Mouse (Mus musculus): Measurements from ENCODE around the gene Irf2bpl.

Gene Irf2bpl

DNA sequence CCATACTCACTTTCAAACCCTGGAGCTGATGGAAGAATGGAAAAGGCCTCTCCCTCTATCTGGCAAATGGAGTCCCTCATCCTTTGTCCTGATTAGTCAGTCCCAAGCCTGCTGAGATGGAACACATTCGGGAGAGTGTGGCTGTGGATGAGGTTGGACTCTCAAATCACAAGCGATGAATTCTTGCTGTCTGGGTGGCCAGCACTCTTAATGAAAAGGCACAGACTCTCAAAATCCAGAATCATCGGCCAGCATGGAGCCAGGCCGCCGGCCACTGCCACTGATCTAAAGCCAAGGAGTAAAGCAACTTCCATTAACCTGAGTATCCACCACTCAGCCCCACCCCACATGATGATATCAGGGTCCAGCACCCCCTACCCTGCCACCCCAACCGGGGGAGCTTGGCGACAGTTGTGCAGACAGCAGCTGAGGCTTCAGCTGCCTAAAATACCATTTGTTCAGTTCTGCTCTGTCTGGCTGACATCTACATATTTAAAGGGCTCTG is 13.2 kb upstream of the Irf2bpl start:
- DNase-seq = peak; percentile 34

DNA sequence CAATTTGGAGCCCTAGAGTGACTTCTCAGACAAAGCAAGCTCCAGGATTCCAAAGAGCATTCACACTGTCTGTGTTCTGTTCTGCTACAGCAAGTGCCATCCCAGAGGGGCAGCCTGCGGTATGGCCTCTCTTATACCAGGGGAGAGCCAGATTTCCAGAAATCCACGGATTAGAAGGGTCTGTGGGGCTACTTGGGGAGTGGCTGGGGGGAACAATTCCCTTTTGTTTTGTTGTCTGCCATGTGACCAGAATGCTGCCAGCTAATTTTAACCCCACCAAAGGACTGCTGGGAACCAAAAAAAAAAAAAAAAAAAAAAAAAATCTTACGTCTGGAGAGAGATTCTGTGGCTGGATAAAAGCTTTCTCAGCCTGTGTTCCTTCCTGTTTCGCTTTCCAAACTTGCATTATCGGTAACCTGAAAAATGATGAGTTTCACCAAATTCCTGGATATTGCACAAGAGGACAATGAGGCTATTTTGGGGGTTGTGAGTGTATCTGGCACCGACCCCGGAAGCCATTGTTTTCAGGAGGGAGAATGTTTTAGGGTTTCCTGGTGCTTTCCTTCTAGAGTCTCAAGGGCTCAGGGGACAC is 12.4 kb upstream of the Irf2bpl start:
- DNase-seq = peak; percentile 44

DNA sequence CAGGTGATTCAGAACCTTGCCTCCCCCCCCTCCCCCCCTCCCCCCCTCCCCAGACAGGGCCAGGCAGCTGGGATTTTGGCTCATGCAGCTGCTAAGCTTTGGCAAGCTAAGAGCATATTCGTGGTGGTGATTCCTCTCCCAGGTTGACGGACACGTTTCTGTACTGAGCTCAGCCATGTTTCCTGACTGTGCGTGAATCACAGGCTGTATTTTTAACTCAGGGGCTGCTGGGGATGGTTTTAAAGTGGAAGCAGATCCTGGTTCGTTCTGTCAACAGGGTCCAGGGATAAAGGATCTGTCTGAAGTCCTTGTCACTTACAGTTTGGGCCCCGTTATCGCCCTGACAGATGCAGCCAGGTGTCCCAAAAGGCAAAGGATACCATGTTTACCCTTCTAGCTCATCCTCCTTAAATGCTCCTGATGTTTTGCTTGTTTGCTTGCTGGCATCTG is 11.9 kb upstream of the Irf2bpl start:
- DNase-seq = peak; percentile 47

DNA sequence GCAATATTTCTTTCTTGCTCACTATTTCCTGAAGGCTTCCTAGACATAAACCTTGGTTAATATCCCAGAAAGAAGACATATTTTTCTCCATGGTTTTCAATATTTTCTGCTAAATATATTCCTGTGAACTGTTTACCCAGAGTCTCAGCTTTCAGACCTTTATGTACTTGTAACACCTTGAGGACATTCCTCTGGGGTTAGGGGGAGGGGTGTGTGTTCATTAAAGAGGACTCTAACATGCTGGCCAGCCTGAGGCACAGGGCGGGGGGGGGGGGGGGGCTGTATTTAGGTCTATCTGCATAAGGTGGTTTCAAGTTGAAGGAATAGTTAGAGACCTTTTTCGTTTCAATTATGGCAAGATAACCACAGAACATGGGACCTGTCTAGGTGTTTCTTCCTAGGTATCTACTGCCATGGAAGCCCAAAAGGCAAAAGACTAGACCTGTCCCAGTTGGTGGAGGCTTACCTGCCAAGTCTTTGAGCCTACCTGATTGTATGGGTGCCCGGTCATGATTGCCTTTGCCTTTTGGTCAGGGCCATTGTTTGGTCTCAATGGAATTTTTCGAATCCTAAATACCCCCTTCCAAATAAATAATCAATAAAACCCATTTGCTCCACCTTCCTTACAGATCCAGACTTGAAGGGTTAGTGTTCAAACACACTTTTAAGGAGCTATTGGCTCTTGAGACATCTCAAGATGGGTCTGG is 11.3 kb upstream of the Irf2bpl start:
- no peak for DNase-seq

DNA sequence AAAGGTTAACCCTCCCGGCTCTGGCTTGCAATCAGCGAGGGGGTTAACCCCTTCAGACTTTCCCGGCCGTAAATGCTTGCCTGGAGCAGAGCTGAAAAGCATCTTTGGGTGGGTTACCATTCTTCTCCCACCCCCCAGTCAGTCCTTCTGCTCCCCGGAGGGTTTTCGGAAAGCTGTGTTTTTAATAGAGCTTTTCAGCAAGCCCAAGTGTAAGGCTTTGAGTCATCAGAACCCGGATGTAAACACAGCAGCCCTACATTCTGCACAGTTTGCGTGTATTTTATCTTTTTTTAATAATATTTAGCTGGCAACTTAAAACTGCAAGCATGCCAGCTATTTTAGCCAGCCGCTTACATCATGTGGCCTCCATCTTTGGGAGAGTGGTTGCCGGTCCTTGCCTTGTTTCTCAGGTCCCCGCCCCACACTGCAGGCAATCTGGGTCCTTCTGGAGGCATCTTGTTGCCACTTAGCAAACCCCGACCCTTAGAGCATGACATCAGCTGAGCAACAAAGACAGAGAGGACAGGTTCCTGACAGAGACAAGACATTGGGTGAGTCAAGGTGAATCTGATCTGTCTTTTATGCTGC is 10.3 kb upstream of the Irf2bpl start:
- peak; percentile 66 for DNase-seq

DNA sequence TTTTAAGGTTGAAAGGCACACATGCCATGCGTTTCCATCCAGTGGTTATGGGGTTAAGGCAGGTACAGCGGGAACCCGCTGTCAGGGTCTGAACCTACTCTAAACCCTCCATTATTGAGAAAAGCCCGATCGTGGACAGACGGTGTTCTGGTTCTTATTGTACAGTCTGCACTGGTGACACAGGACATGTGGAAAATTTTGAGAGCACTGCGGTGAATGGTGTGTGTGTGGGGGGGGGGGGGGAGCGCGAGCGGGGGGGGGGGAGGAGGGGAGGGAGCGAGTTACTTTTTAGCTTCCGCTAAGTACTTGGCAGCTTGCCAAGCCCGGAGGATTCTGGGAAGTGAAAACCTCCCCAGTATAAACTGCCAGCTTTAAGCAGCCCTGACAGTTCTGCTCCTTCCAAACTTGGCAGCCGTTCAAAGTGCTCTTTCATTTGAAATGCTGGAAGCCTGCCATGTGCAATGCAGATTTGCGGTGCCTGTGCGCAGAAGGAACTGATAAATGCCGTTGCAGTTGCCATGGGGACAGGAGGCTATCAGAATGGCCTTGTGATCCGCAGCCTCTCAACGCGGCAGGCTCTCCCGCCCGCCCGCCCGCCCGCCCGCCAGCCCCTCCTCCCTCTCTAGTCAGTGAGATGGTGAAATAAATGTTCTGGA is 9.7 kb upstream of the Irf2bpl start:
- DNase-seq = peak; percentile 97

DNA sequence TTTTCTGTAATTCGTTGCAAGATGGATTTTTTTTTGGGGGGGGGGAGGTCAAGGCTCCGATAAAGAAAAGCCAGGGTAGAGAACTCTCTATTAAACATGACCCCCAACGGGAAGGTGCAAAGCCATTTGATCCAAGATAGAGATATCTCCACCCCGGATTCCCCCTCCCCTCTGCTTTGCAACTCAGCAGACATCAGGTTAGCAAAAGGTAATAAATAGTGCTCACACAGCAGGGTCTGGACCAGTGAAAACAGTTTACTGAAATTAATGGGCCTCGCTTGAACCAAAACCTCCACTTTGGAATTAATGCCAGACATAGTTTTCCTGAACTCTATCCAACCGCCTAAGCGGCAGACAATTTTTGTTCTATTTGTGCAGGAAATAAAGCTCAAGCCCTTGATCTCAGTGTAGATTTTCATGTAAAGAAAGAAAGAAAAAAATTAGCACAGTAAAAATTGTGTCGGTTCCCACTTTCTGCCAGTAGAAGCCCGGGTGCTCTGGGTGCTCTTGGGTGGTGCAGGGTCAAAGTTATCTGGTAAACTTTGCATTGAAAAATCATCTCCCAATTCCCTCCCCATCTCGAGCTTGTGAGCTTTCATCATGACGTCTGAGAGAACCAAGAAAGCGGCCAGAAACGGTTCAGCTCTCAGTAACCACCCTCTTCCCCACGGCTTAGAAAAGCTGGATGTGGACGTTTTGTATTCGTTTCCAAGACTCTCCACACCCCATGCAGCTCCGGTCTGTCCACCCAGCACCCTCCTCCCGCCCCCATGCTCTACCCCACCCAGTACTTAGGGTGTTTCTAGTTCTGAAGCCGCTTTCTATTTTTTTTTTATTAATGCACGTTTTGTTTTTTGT is 9.0 kb upstream of the Irf2bpl start:
- peak; percentile 54 for DNase-seq

DNA sequence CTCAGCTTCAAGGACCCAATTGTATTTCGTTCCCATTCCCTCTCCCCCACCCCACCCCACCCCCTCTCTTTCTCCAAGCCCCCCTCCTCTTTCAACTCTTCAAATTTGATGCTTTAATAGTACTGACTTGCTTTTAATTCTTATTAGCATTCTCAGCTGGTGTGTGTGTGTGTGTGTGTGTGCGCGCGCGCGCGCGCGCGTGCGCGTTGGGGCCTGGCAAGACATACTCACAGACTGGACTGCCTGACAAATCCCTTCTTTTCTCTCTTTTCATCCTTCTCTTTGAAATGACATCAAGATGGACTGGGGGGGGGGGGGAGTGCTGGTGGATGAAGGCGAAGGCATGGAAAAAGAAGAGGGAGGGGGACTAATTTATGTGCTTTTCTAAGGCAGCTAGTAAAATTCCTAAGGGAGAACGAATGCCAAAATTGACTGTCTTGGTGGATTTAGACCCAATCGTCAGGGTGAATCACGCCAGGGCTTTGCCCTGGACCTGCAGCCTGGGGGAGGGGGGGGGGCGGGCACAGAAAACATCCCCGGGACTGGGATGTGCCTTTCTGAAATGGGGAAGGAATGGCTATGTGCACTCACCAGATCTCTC is 8.2 kb upstream of the Irf2bpl start:
- peak; percentile 47 for DNase-seq

DNA sequence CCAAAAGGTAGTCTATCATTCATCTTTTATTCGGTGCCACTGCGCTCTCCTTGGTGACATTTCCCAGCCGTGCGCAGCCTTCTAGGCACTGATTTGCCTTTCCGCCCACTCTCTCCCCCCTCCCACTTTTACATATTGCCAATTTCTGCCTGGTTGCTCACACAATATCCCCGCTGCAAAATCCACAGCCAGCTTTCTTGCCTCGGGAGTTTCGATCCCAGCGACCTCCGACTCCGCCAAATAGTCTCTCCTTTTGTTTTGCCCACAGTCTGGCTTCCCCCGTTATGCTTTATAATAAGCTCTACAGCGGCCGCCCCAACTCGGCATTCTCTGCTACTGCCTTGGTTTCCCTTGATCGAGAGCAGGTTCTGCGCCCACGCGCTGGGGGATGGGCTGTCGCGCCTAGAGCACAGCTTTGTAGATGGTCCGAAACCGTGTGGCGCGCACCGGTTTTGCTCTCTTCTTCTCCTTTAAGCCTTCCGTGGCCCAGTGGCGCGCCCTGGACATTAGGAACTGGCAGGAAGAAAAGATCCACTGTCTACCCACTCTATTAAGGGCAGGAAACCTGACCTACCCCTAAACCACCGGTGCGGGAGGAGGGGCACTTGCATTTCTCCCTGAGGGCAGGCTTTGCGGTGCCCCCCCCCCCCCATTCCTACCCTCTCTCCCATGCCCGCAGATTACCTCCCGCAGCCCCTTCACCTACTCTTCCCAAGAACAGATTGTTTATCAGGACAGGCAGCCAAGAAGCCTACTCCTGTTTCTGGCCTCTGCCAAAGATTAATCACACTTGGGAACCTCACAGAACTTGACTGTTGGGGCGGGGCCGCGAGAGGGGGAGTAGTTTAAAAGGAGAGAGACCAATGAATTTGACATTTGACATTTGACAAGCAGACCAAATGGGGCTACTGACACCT is 7.4 kb upstream of the Irf2bpl start:
- peak; percentile 87 for DNase-seq

DNA sequence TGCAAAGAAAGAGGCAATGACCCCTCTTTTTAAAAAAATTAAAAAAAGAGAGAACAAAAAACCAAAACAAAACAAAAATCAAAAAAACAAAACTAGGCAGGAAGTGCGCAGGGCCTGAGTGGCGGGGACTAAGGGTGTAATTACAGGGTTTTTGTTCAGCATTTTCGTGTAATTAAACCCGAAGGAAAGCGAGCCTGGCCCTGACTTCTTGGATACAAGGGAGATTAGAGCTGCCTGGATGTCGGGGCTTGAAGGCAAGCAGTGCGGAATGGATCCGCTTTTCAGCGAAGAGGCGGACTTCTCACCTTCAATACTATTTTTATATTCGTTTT is 6.8 kb upstream of the Irf2bpl start:
- no peak for DNase-seq

DNA sequence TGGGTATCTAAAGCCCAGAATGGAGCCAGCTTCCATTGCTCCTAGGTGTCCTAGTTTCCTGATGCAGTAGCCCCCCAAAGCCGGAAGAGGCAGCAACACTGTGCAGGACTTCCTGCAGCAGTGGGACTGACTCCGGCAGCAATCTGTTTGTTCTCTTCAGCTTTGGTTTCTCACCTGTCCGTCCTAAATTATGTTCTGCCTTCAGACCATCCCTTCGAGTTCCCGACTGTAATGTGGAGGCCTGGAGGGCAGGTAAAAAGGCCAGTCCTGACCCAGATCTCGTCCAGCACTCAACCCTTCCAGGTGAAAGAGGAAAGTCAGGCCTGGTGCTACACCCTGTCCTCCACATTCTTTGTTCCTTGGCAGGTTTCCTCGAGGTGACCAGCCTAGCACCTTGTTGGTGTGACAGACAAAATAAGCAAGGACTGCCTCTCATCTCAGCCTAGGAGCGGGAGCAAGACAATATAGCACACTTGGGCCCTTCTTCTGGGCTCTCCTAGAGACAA is 6.3 kb upstream of the Irf2bpl start:
- DNase-seq = peak; percentile 46

DNA sequence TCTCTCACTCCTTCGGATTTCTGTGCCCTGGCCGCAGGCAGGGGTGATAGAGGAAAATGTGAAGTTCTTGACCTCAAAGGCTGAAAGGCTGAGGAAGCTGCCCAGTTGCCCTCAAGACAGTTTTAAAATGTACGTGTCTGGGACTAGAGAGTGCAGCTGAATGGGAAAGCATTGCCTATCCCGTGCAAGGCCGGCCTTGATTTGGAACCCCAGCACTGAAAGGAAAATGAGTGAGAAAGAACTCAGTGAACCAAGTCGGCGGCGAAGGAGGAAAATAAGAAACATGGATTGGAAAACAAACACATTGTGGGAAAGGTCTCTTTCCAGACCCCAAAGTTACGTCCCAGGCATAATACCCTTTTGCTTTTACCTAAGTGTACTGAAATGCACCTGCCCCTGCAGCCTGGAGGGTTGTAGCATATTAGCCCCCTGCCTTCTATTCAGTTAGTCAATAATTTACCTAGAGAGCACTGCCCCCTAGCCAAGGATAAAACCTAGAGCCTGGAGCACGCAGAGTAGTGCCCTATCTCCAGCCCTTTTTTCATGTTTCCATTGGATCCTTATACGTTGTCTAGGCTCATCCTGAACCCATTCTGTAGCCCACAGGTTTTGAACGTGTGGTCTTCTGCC is 5.6 kb upstream of the Irf2bpl start:
- no peak for DNase-seq

DNA sequence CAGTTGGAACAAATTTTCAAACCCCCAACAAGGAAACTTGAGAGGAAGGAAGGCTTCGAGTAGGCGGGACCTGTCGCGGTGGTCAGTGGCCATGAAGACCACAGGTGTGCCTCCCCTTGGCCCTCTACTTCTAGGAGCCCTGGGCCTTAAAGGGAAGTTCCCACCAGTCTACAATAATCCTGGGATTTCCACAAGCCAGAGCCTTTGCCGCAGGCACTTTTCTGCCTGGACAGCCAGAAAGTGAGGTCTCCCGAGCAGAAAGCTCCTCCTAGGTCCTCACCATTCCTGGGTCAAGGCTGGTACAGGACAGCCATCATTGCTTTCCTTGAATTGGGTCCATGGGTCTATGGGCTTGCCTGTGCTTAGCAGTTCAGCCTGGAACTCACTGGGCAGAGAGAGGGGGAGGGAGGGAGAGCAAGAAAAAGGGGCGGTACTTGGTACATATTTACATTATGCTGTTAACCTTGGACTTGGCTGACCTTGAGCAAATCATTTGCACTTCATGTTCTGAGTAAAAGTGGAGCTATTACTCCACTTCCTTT is 4.6 kb upstream of the Irf2bpl start:
- DNase-seq = peak; percentile 38

DNA sequence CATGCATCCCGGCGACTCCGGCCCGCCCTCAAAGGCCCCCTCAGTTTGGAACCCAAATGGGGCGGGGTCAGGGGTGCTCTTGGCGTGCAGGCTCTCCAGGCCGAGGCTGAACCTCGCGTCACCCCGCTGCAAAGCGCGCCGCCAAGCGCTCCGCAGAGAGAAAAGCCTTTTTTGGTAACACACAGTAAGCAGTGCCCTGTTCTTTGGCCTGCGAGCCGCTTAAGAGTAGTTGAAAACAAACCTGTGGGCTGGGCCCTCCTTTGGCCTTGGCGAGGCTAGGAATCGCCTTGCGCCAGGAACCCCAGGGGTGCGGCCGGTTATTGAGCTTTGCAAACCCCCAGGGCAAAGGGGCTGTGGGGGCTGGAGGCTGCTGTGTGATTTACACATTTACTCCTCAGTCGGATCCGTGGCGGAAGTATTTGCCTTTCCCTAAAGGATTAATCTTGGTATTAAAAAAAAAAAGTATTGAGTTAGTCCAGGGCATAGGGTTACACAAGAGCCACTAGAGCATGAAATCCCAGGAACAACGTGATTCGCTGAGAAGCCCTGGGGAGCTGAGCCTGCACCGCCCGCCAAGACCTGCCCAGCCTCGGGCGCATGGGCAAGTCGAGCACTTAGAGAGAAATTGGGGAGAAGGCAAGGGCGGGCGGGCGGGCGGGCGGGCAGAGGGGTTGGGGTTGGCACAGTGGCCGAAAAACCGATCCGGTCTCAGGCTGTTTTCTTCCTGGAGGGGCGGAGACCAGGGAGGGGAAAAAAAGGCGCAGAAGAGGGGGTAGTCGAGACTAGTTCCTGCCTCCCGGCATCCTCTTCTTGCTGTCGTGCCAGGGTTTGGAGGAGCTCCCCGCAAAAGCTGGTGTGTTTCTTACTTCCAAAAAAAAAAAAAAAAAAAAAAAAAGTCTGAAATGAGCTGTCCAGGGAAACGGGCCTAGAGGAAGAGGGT is 3.8 kb upstream of the Irf2bpl start:
- peak; percentile 86 for DNase-seq

DNA sequence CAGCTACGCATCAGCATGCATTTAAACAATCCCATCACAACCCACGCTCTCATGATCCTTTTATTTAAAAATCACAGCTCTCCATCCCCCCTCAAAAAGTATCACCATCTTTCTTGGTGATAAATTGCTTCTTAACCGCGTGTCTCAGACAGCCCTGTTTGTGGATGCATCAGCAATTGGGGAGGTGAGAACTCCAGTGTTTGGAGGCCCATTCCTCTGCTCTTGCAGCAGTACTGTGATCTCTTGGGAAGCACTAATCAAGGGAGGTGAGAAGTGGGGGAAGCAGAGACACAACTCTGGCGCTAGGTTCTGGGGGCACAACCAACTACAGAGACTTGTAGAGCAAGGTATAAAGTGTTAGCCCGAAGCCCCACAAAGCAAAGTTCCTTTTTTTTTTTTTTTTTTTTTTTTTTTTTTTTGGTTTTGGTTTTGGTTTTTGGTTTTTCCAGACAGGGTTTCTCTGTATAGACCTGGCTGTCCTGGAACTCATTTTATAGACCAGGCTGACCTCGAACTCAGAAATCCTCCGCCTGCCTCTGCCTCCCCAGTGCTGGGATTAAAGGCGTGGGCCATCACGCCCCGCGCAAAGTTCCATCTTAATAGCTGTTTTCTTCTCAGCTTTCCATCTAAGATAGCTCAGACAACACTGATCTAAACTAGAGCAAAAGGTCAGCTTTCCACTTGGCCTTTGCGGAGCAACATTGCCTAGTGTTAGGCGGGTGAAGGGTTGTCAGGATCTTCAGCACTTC is 3.0 kb upstream of the Irf2bpl start:
- DNase-seq = no peak

DNA sequence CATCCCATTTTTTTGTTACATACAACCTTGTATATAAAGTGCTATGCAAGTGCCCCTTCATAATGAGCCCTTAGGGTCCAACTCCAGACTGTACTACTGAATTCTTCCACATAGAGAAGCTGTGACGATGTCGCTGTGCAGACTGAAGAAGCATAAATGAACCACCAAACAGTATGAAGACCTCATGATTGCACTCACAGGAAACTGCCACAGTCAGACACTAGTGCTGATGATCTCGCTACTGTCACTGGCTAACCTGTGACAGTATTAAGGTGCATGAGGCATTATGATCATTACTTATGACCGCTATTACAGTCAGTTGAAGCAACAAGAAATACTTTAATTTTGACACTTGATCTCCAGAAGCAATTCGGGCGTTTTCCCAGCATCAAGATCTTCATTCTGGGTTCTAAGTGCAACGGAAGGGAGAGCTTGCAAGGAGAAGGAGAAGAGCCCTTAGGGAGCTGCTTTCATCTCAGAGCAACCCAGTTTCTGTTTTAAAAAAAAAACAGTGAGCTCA is 1.9 kb upstream of the Irf2bpl start:
- DNase-seq = no peak

DNA sequence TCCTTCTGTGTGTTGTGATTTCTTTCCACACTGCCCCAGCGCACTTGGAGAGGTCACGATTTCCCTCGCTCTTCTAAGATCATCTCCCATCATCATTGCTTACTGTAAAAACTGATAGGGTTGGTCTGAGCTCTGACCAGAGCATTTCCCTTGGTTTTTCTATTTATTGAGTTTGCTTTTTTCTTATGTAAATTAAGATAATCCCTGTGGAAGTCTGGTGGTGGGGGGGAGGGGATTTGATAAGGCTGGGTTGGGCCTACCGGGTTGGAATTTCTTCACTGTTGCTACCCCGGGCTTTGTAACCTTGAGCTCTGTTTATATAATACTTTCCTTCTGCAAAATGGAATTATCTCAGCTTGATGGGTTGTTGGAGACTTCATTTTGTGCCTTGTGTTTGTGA is 1.1 kb upstream of the Irf2bpl start:
- DNase-seq = no peak

DNA sequence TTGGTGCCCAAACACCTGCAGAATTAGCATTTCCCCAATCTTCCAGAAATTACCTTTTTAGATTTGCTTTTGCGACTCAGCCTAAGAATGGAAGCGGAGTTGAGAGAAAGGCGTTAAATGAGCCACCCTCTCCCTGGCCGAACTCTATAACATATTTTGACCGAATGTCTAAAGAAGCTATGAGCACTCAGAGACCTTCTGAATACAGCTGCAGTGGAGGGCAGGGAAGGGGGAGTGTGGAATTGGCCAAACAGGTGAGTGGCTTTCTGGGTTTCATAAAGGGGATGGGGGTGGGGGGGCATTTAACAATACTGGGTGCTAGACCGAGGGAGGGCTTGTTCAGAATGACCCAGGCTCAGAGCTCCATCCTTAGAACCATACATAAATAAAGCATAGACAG is 738 bp upstream of the Irf2bpl start:
- DNase-seq = no peak
